Mouse (Mus musculus) bone marrow, adult 2 months (tissue): Measurements from ENCODE around the gene Ece1.

Experiments used
- CTCF ChIP-seq: fragments of 200-500 bp; IDR thresholded peaks from 2 replicates; pipeline ENCODE4 v1.5.1; 2011; ENCODE audit warnings: low read length, control low read depth; ENCODE audit not compliant: control insufficient read depth, insufficient read depth
- POLR2A ChIP-seq: fragments of 200-500 bp; IDR thresholded peaks from 2 replicates; pipeline ENCODE4 v1.6.1; 2011; ENCODE audit warnings: low read depth, mild to moderate bottlenecking, control low read depth, low read length, borderline replicate concordance; ENCODE audit not compliant: control insufficient read depth

DNA sequence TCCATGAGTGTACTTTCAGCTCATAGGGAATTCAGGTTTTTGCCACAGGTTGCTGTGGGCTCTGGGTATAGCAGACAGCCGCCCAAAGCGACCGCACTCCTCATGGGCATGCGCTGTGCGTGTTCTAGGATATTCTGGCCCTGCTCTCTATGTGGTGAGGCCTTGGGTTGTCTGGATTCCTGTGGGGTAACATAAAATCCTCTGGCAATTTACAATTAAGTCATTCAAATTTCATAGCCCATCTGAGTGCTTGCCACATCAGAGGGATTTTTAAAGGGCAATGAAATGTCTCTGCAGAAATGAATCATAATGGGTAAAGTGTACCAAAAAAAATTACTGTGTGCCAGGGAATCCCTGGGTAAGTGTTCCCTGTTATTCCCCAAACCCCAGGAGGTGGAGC is 127.4 kb downstream of the Ece1 start:
- TF ChIP-seq CTCF (no peak), POLR2A (no peak)
